Mouse (Mus musculus) ES-Bruce4 (cell line): ENCODE results near the gene Nxpe4. TPM values are rescaled to one million over a fixed set of nuclear protein-coding genes. Genes with fewer than 3 reads are reported as not detected.

Experiments
- H3K27ac ChIP-seq: 2 replicates; pipeline ENCODE4 v1.5.1; 2012; ENCODE audit warnings: low read length, inconsistent platforms; ENCODE audit not compliant: insufficient read depth
- H3K27me3 ChIP-seq: 2 replicates; pipeline ENCODE4 v1.6.1; 2012; ENCODE audit warnings: mild to moderate bottlenecking, low read length, inconsistent platforms; ENCODE audit not compliant: control insufficient read depth, poor library complexity, insufficient read depth, severe bottlenecking
- H3K36me3 ChIP-seq: 2 replicates; pipeline ENCODE4 v1.6.1; 2012; ENCODE audit warnings: inconsistent platforms, mild to moderate bottlenecking, low read length, moderate library complexity; ENCODE audit not compliant: control insufficient read depth, poor library complexity, insufficient read depth, severe bottlenecking
- H3K4me1 ChIP-seq: one replicate; pipeline ENCODE4 v1.8.1; 2011; ENCODE audit warnings: low read length; ENCODE audit not compliant: control insufficient read depth, insufficient read depth
- H3K4me3 ChIP-seq: 2 replicates; pipeline ENCODE4 v1.5.1; 2011; ENCODE audit warnings: low read depth, mild to moderate bottlenecking, low read length
- H3K9ac ChIP-seq: 2 replicates; pipeline ENCODE4 v1.6.1; 2012; ENCODE audit warnings: low read depth, mild to moderate bottlenecking, inconsistent platforms; ENCODE audit not compliant: poor library complexity, severe bottlenecking
- H3K9me3 ChIP-seq: replicated peaks from 2 replicates; pipeline ENCODE4 v1.6.1; 2012; ENCODE audit warnings: mild to moderate bottlenecking, low read length, inconsistent platforms; ENCODE audit not compliant: control insufficient read depth, poor library complexity, insufficient read depth, severe bottlenecking
- CTCF ChIP-seq: IDR thresholded peaks from one replicate; pipeline ENCODE4 v1.8.1; 2011; ENCODE audit warnings: low read depth, low read length
- EP300 ChIP-seq: IDR thresholded peaks from 2 replicates; pipeline ENCODE4 v1.6.1; 2011; ENCODE audit warnings: low read depth, low read length; ENCODE audit not compliant: insufficient read depth
- polyA plus RNA-seq: library from polyadenylated mRNA; stranded (reverse); fragments of >200 nt; gene quantifications from 2 replicates; pipeline ENCODE4 v1.2.4, GENCODE M21; 2011; ENCODE audit warnings: low read depth; ENCODE audit not compliant: missing spikeins, insufficient read depth, insufficient read length

Gene Nxpe4
- polyA plus RNA-seq, 1 experiment, result 0.88 TPM

DNA sequence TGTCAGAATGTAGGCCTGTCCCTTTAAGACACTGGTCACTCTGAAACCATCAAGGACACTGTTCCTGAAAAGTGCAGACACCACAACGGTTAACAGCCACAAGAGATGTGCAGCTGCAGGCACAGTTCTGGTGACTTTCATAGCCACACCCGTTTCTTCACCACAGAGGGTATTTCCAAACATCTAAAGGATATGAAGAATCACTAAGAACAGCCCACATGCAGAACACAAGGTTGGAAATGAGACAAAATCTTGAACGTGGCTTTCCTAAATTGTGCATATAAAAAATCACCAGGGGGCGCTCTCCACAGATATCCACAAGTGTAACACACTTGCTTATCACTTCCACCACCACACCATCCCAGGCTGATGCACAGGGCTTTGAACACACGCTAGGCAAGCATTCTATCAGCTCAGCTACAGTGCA is 286.0 kb downstream of the Nxpe4 start:
- H3K4me3 ChIP-seq, result no peak overlapping the region
- H3K27me3 ChIP-seq, result no peaks in the 10 kb centered on the region
- TF ChIP-seq EP300, result no peak
- peak; percentile 26 for TF ChIP-seq CTCF
- H3K4me1 ChIP-seq, result no peaks in the 10 kb centered on the region
- no peaks in the 10 kb centered on the region for H3K36me3 ChIP-seq
- no peak overlapping the region for H3K9ac ChIP-seq
- no peak overlapping the region for H3K27ac ChIP-seq
- no peaks in the 10 kb centered on the region for H3K9me3 ChIP-seq

Other genes starting within 250 kb of the Nxpe4 start
- 0.32 and 0.55 TPM in 2 replicates for gene Nxpe2, start 191.4 kb downstream of the Nxpe4 start, polyA plus RNA-seq